Mouse (Mus musculus) heart, postnatal 0 days (tissue): ENCODE results near the gene Cyp4f14. TPM values are rescaled to one million over a fixed set of nuclear protein-coding genes. Genes with fewer than 3 reads are reported as not detected.

Source experiments
- ATAC-seq: fragments of 200-750 bp; cut with Nextera tagmentation; 2 replicates; pipeline ENCODE4 v1.8.0; 2017; ENCODE audit warnings: low read depth, moderate number of reproducible peaks, moderate library complexity; ENCODE audit not compliant: insufficient read depth
- DNase-seq: peaks from one replicate; pipeline ENCODE4 v3.0.0-alpha.2; 2016; ENCODE audit warnings: low spot score
- H3K27ac ChIP-seq: fragments of 300-500 bp; sonication (generic); 2 replicates; pipeline ENCODE4 v1.5.1; 2014; ENCODE audit warnings: low read depth, mild to moderate bottlenecking
- H3K27me3 ChIP-seq: fragments of 300-500 bp; sonication (generic); 2 replicates; pipeline ENCODE4 v1.6.1; 2014; ENCODE audit warnings: low read length, mixed read lengths; ENCODE audit not compliant: control insufficient read depth, insufficient read depth
- H3K36me3 ChIP-seq: fragments of 300-500 bp; sonication (generic); replicated peaks from 2 replicates; pipeline ENCODE4 v1.6.1; 2014; ENCODE audit warnings: low read length, mixed read lengths; ENCODE audit not compliant: control insufficient read depth, insufficient read depth
- H3K4me1 ChIP-seq: fragments of 300-500 bp; sonication (generic); 2 replicates; pipeline ENCODE4 v1.6.1; 2014; ENCODE audit warnings: antibody characterized with exemption; ENCODE audit not compliant: control insufficient read depth, insufficient read depth
- H3K4me2 ChIP-seq: fragments of 300-500 bp; sonication (generic); 2 replicates; pipeline ENCODE4 v1.6.1; 2014; ENCODE audit warnings: low read depth, mild to moderate bottlenecking, low read length, moderate library complexity
- H3K4me3 ChIP-seq: fragments of 300-500 bp; sonication (generic); 2 replicates; pipeline ENCODE4 v1.5.1; 2014; ENCODE audit warnings: low read depth, low read length
- H3K9ac ChIP-seq: fragments of 300-500 bp; sonication (generic); replicated peaks from 2 replicates; pipeline ENCODE4 v1.6.1; 2014; ENCODE audit warnings: low read depth, low read length, mixed read lengths
- H3K9me3 ChIP-seq: fragments of 300-500 bp; sonication (generic); replicated peaks from 2 replicates; pipeline ENCODE4 v1.6.1; 2016; ENCODE audit warnings: low read length; ENCODE audit not compliant: control insufficient read depth
- CTCF ChIP-seq: IDR thresholded peaks from 2 replicates; pipeline ENCODE4 v1.5.1; 2016; ENCODE audit warnings: antibody characterized with exemption, control low read depth, low read depth
- EP300 ChIP-seq: IDR thresholded peaks from 2 replicates; pipeline ENCODE4 v1.6.1; 2016; ENCODE audit warnings: antibody characterized with exemption, low read depth
- WGBS: fragments of 180-500 bp; shearing (Covaris S2); extraction: QIAGEN DNeasy Blood & Tissue Kit; methylation state at CpG from one replicate; pipeline ENCODE4 v1.1.7; 2014; 5-methylcytosine and 5-hydroxymethylcytosine counted together
- polyA plus RNA-seq: library from polyadenylated mRNA; unstranded; fragments of >200 nt; fragmentation: Nextera tagmentation; extraction: Ambion mirVana; gene quantifications from 2 replicates; pipeline ENCODE4 v1.2.1, GENCODE M21; 2015
- total RNA-seq: library from RNA; depleted of rRNA; stranded (reverse); fragments of >200 nt; gene quantifications from 2 replicates; pipeline ENCODE4 v1.2.3, GENCODE M21; 2014; ENCODE audit warnings: low replicate concordance

The Cyp4f14 gene
- total and polyA plus RNA-seq, 2 experiments from 2014 or later = not detected

GRCm38 (mm10) chr17:32891239-32892180 is 25.6 kb downstream of the Cyp4f14 start, which contains the start of gene Zfp870:
Gene Zfp870 (minus strand): TSS chr17:32891642.
- peak; percentile 99 for ATAC-seq
- WGBS = 11% methylated on average over 33 of the region's 33 CpGs
- peak within 1 kb of the TSS; percentile 81 for H3K4me3 ChIP-seq

GRCm38 (mm10) chr17:32890852-32891238 is 26.3 kb downstream of the Cyp4f14 start:
- Histone ChIP-seq H3K4me2 (peak overlapping the region; percentile 87), H3K27me3 (no peaks in the 10 kb centered on the region), H3K27ac (peak overlapping the region; percentile 88), H3K36me3 (no peaks in the 10 kb centered on the region), H3K9ac (peak overlapping the region; percentile 80), H3K4me3 (peak overlapping the region; percentile 81), H3K4me1 (peaks cover 6% of the 10 kb centered on the region), H3K9me3 (no peaks in the 10 kb centered on the region)
- ATAC-seq (0 out of 2 replicates have a peak, but pooled peaks have one; percentile 7), DNase-seq (peak; percentile 6)
- WGBS = 1% methylated on average over 11 of the region's 11 CpGs
- TF ChIP-seq CTCF = no peak
- no peak for TF ChIP-seq EP300

More at GRCm38 (mm10) chr17:32891239-32892180, 25.6 kb downstream of the Cyp4f14 start, which contains the start of gene Zfp870:
- TF ChIP-seq CTCF (0 out of 2 replicates have a peak, but pooled peaks have one; percentile 25), EP300 (peak; percentile 71; the same call in 1 of the 2 replicates)
- peak; percentile 96 for DNase-seq
- H3K27ac ChIP-seq = peak within 1 kb of the TSS; percentile 88
- H3K9ac ChIP-seq = peak within 1 kb of the TSS; percentile 80
- peaks cover 6% of the 10 kb centered on the region for H3K4me1 ChIP-seq
- no peaks in the 10 kb centered on the region for H3K27me3 ChIP-seq
- no peaks in the 10 kb centered on the region for H3K36me3 ChIP-seq
- H3K4me2 ChIP-seq = peak within 1 kb of the TSS; percentile 87
- no peaks in the 10 kb centered on the region for H3K9me3 ChIP-seq

- H3K4me3 ChIP-seq = no peak overlapping the region
- WGBS = 87% methylated on average over 6 of the region's 6 CpGs
- H3K36me3 ChIP-seq = peaks cover 8% of the 10 kb centered on the region; the same call in 1 of the 2 replicates
- no peaks in the 10 kb centered on the region for H3K9me3 ChIP-seq
- TF ChIP-seq EP300 = no peak
- TF ChIP-seq CTCF = no peak
- H3K4me1 ChIP-seq = peaks cover 6% of the 10 kb centered on the region
- ATAC-seq (no peak), DNase-seq (no peak)
- no peak overlapping the region for H3K27ac ChIP-seq
- H3K4me2 ChIP-seq = no peak overlapping the region
- H3K9ac ChIP-seq = no peak overlapping the region
- no peaks in the 10 kb centered on the region for H3K27me3 ChIP-seq
These were observed 27.5 kb downstream of the Cyp4f14 start for GRCm38 (mm10) chr17:32889611-32890010.

GRCm38 (mm10) chr17:32880320-32881218 is 36.6 kb downstream of the Cyp4f14 start:
- no peak for ATAC-seq
- WGBS = 87% methylated on average over 14 of the region's 14 CpGs
- H3K9me3 ChIP-seq = no peaks in the 10 kb centered on the region
- H3K4me1 ChIP-seq = no peaks in the 10 kb centered on the region
- no peak overlapping the region for H3K9ac ChIP-seq
- no peaks in the 10 kb centered on the region for H3K27me3 ChIP-seq
- H3K4me2 ChIP-seq = no peak overlapping the region
- no peak overlapping the region for H3K4me3 ChIP-seq
- H3K36me3 ChIP-seq = peaks cover 47% of the 10 kb centered on the region
- no peak overlapping the region for H3K27ac ChIP-seq
- no peak for DNase-seq
- TF ChIP-seq EP300 (no peak), CTCF (no peak)

- H3K9ac ChIP-seq = no peak overlapping the region
- ATAC-seq (no peak), DNase-seq (no peak)
- H3K4me2 ChIP-seq = no peak overlapping the region
- H3K36me3 ChIP-seq = peaks cover 35% of the 10 kb centered on the region
- no peak overlapping the region for H3K4me3 ChIP-seq
- TF ChIP-seq EP300 (no peak), CTCF (no peak)
- no peaks in the 10 kb centered on the region for H3K27me3 ChIP-seq
- WGBS = 90% methylated on average over 11 of the region's 11 CpGs
- H3K9me3 ChIP-seq = no peaks in the 10 kb centered on the region
- no peaks in the 10 kb centered on the region for H3K4me1 ChIP-seq
- H3K27ac ChIP-seq = no peak overlapping the region
These were observed 38.4 kb downstream of the Cyp4f14 start for GRCm38 (mm10) chr17:32878773-32879172.
